Mouse (Mus musculus): Measurements from ENCODE around the gene Mta3. TPM values are rescaled to one million over a fixed set of nuclear protein-coding genes. Genes with fewer than 3 reads are reported as not detected.

Mta3 gene
- 92.0 TPM for total RNA-seq (2023)

GRCm38 (mm10) chr17:83706116-83706593, at the start of gene Mta3:
TSS of gene Mta3 (plus strand) at chr17:83706163.

GRCm38 (mm10) chr17:83847815-83848214, 141.9 kb downstream of the Mta3 start, which contains the start of gene Haao:
TSS of gene Haao (minus strand) at chr17:83847963.

Other genes starting within 250 kb of the Mta3 start
- 404 TPM for gene Cox7a2l, start 188.8 kb upstream of the Mta3 start, total RNA-seq (2023)
- gene Kcng3, start 74.3 kb upstream of the Mta3 start, total RNA-seq (2023): not detected
- 16.0 TPM for gene Haao, start 141.8 kb downstream of the Mta3 start, total RNA-seq (2023)

Data from CD4-positive naive resting alpha-beta T cell, adult 76 days (primary cell).